ENCODE assay signal across 10 mouse cellular contexts in the genomic region with DNA sequence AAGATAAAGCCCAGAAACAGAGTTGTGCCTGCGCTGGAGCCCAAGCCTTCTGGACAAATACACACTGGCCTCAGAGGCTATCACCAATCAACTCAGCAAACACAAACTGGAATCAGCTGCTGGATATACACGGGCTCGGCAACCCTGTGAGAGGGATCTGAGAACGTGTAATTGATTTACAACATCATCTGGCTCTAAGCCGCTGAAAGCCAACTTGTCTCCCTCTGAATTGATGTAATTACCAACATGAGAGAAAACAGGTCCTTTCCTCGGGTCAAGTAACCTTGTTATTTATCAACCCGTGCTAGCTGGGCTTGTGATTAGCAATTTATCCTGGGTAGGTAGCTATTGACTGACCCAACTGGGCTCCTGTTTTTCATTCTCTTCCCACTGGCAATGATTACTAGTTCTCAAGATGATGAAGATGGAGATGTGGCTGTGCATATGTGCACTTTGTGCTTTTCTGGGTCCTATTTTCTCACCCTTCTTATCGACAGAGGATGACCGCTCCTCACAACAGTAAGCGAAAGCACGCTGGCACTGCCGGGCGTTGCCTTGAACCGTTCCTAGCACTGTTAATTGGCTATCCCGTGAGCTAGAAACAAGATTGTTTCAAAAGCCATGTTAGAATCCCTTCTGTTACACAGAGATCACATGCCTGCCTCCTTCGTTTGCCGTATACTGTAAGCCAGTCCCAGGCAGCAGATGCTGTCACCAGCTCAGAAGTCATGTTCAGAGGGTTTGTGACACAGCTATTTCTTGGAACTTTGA.
DNase-seq lines count a peak whose midpoint lies in the region; ATAC-seq and TF ChIP-seq lines count a peak whose summit lies in the region.
"Had no signal": no experiment of that assay in that cellular context is flagged by ENCODE, and none has a peak within 500 bp of the region (broad histone marks: within the 10 kb centered on the region; RNA-seq: fewer than 3 reads in every experiment).

No protein-coding gene starts in this region.

- no peaks in the 10 kb centered on the region for H3K36me3 ChIP-seq in hindbrain, embryonic 15.5 days
- no peaks in the 10 kb centered on the region for H3K36me3 ChIP-seq in hindbrain, embryonic 10.5 days
- H3K36me3 ChIP-seq in intestine, embryonic 14.5 days (ENCODE audit: control insufficient read depth, insufficient read depth, low read length): no peaks in the 10 kb centered on the region
- H3K36me3 ChIP-seq in stomach, postnatal 0 days (ENCODE audit: control insufficient read depth, insufficient read depth, low read length): no peaks in the 10 kb centered on the region
- H3K36me3 ChIP-seq: heart, embryonic 10.5 days had no signal

- H3K9ac ChIP-seq in hindbrain, embryonic 15.5 days: no peak overlapping the region
- no peak overlapping the region for H3K9ac ChIP-seq in intestine, embryonic 14.5 days (ENCODE audit: low read length)
- H3K9ac ChIP-seq in stomach, postnatal 0 days (ENCODE audit: low read length): no peak overlapping the region

- H3K4me2 ChIP-seq in hindbrain, embryonic 15.5 days: 0 out of 2 replicates have a peak overlapping the region, but pooled peaks have one; percentile 2
- no peak overlapping the region; the same call in 1 of the 2 replicates for H3K4me2 ChIP-seq in intestine, embryonic 14.5 days (ENCODE audit: low read length)
- no peak overlapping the region for H3K4me2 ChIP-seq in stomach, postnatal 0 days (replicated peaks; ENCODE audit: low read depth)

- no peak for ATAC-seq in hindbrain, embryonic 15.5 days (ENCODE audit: low FRiP score, low read depth)
- 0 out of 2 replicates have a peak, but pooled peaks have one; percentile 53 for ATAC-seq in intestine, embryonic 14.5 days (replicated peaks; ENCODE audit: low FRiP score, low TSS enrichment, low read depth)
- ATAC-seq in stomach, postnatal 0 days (ENCODE audit: low FRiP score, low TSS enrichment): no peak
- no peak for ATAC-seq in CD4-positive, CD25-positive, alpha-beta regulatory T cell, adult 4 months

- WGBS in hindbrain, embryonic 15.5 days: 56% methylated on average over 17 of the region's 17 CpGs
- 77% methylated on average over 17 of the region's 17 CpGs for WGBS in hindbrain, embryonic 10.5 days
- 22% methylated on average over 17 of the region's 17 CpGs for WGBS in intestine, embryonic 14.5 days
- 26% methylated on average over 17 of the region's 17 CpGs for WGBS in large intestine, adult 2 months
- WGBS in stomach, postnatal 0 days: 34% methylated on average over 17 of the region's 17 CpGs

- no peak for DNase-seq in hindbrain, embryonic 10.5 days (ENCODE audit: low spot score)
- no peak for DNase-seq in intestine, embryonic 14.5 days (ENCODE audit: low spot score)
- peak; percentile 28 for DNase-seq in large intestine, adult 2 months (ENCODE audit: low read depth, low spot score)
- DNase-seq in stomach, postnatal 0 days (ENCODE audit: low spot score): peak; percentile 49
- no peak for DNase-seq in left cerebral cortex, adult 11 months (ENCODE audit: low spot score)
- DNase-seq: lung, postnatal 4 days; thymus, adult 18-20 months had no signal

- no peak for TF ChIP-seq EP300 in stomach, postnatal 0 days (optimal IDR thresholded peaks at IDR 0.05)

- no peak for TF ChIP-seq CTCF in stomach, postnatal 0 days (IDR thresholded peaks at IDR 0.05; ENCODE audit: low read depth)

- no peaks in the 10 kb centered on the region for H3K9me3 ChIP-seq in hindbrain, embryonic 15.5 days
- no peaks in the 10 kb centered on the region for H3K9me3 ChIP-seq in hindbrain, embryonic 10.5 days
- H3K9me3 ChIP-seq in intestine, embryonic 14.5 days (ENCODE audit: control insufficient read depth, low read length): no peaks in the 10 kb centered on the region
- H3K9me3 ChIP-seq in stomach, postnatal 0 days (ENCODE audit: control insufficient read depth, low read length): no peaks in the 10 kb centered on the region
- H3K9me3 ChIP-seq: heart, embryonic 10.5 days had no signal

- peaks cover 12% of the 10 kb centered on the region for H3K4me1 ChIP-seq in hindbrain, embryonic 15.5 days (replicated peaks)
- peaks cover 22% of the 10 kb centered on the region for H3K4me1 ChIP-seq in hindbrain, embryonic 10.5 days (replicated peaks)
- peaks cover 6% of the 10 kb centered on the region; the same call in 1 of the 2 replicates for H3K4me1 ChIP-seq in intestine, embryonic 14.5 days (replicated peaks; ENCODE audit: control insufficient read depth, insufficient read depth, low read length)
- no peaks in the 10 kb centered on the region for H3K4me1 ChIP-seq in stomach, postnatal 0 days (replicated peaks; ENCODE audit: control insufficient read depth, insufficient read depth)

- no peak overlapping the region for H3K4me3 ChIP-seq in hindbrain, embryonic 15.5 days
- H3K4me3 ChIP-seq in hindbrain, embryonic 10.5 days: no peak overlapping the region
- no peak overlapping the region for H3K4me3 ChIP-seq in intestine, embryonic 14.5 days (ENCODE audit: low read depth, low read length)
- H3K4me3 ChIP-seq in stomach, postnatal 0 days (ENCODE audit: low read depth, low read length): no peak overlapping the region
- H3K4me3 ChIP-seq: heart, embryonic 10.5 days had no signal

- no peak overlapping the region for H3K27ac ChIP-seq in hindbrain, embryonic 15.5 days (replicated peaks)
- no peak overlapping the region for H3K27ac ChIP-seq in hindbrain, embryonic 10.5 days
- no peak overlapping the region for H3K27ac ChIP-seq in intestine, embryonic 14.5 days (ENCODE audit: low read depth)
- H3K27ac ChIP-seq in stomach, postnatal 0 days (replicated peaks): no peak overlapping the region
- H3K27ac ChIP-seq: heart, embryonic 10.5 days had no signal

- H3K27me3 ChIP-seq in hindbrain, embryonic 15.5 days: no peaks in the 10 kb centered on the region
- no peaks in the 10 kb centered on the region; the same call in 1 of the 2 replicates for H3K27me3 ChIP-seq in hindbrain, embryonic 10.5 days (ENCODE audit: insufficient read depth, poor library complexity, severe bottlenecking)
- no peaks in the 10 kb centered on the region for H3K27me3 ChIP-seq in intestine, embryonic 14.5 days (replicated peaks; ENCODE audit: control insufficient read depth, insufficient read depth, low read length)
- H3K27me3 ChIP-seq in stomach, postnatal 0 days (ENCODE audit: control insufficient read depth, insufficient read depth, low read length): no peaks in the 10 kb centered on the region

Comparison
In these comparisons a context has a peak if more than half of its experiments do, and no peak if none do; other contexts are left out.
1. DNase-seq: peak in large intestine, adult 2 months (single experiment) and stomach, postnatal 0 days (single experiment); none in hindbrain, embryonic 10.5 days (single experiment), intestine, embryonic 14.5 days (single experiment) and left cerebral cortex, adult 11 months (single experiment).